Mouse (Mus musculus) gastrocnemius, adult 2 months (tissue): ENCODE measurements around the gene Cdk19. TPM values are rescaled to one million over a fixed set of nuclear protein-coding genes. Genes with fewer than 3 reads are reported as not detected.

ENCODE experiments used
- DNase-seq: peaks from one replicate; pipeline ENCODE4 v3.0.0; 2022
- H3K27ac ChIP-seq: fragments of 200-600 bp; 2 replicates; pipeline ENCODE4 v1.8.1; 2022; ENCODE audit warnings: mild to moderate bottlenecking
- H3K4me3 ChIP-seq: fragments of 200-600 bp; 2 replicates; pipeline ENCODE4 v1.8.1; 2022; ENCODE audit warnings: mild to moderate bottlenecking, moderate library complexity
- CTCF ChIP-seq: fragments of 200-600 bp; IDR thresholded peaks from 2 replicates; pipeline ENCODE4 v1.8.1; 2022; ENCODE audit warnings: antibody characterized with exemption, mild to moderate bottlenecking, moderate library complexity
- intact Hi-C: fragments of 180-260 bp; cut with DNase I; formaldehyde crosslinking; loops from one replicate; pipeline ENCODE4 v1.15.1; 2025
- total RNA-seq, 2 experiments: library from RNA; stranded (reverse); gene quantifications; 2 replicates each; pipeline ENCODE4 v1.2.3; 2021

Gene Cdk19
- total RNA-seq, 2 experiments from 2014 or later: 5.9 to 32.3 TPM

DNA sequence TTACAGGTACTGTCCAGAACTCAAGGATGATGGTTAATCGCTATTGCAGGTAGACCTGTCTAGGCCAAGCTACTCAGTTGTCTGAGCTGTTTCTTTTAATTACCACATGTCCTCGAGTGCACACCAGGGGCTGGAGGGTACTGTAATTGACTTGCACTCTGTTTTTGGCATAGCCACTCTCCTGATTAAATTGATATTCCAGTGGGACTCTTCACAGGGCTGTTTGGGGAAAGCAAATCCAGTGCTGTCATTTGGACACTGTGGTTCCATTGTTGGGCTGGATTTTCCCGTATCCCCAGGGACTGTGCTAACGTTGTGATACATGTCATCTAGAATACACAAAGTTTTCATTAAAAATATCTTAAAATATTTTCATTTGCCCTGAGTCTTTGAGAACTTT is 11.8 kb downstream of the Cdk19 start:
- no peak for TF ChIP-seq CTCF
- Histone ChIP-seq H3K4me3 (peak overlapping the region; percentile 76), H3K27ac (peak overlapping the region; percentile 6; the same call in 1 of the 2 replicates)
- intact Hi-C loops: no loop called here
- DNase-seq: no peak

DNA sequence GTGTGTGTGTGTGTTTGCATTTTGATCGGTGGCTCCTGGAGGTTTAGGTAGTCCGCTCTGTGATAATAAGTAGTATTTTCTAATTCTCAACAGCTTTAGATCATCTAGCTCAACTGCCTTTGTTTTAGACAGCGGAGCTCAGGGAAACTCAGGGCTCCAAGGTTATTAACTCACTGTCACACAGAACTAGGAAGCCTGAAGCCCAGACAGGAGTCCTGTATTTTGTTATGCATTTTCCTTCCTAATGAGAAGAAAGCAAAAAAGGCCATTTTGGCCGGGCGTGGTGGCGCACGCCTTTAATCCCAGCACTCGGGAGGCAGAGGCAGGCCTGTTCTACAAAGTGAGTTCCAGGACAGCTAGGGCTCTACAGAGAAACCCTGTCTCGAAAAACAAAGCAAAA is 14.7 kb downstream of the Cdk19 start:
- no peak for TF ChIP-seq CTCF
- no peak overlapping the region for H3K4me3 ChIP-seq
- intact Hi-C loops: no loop called here
- no peak for DNase-seq
- no peak overlapping the region; the same call in 1 of the 2 replicates for H3K27ac ChIP-seq

DNA sequence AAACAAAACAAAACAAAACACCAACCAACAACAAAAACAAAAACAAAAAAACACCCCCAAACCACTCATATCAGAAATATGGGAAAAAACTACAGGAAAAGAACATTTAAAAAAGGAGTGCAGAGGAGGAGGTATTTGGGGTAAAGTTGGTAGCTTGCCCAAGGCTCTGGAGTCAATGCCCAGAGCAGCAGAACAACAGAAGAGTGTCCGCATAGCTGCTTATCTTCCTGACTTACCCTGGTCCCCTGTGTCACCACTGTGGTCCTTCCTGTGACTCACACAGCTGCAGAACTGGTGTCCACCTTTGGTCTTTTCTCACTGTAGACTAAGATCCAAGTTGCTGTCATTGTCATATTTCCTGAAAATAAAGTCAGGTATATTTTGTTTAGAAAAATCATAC is 15.2 kb downstream of the Cdk19 start:
- no peak overlapping the region for H3K4me3 ChIP-seq
- intact Hi-C loops: no loop called here
- H3K27ac ChIP-seq: no peak overlapping the region
- no peak for TF ChIP-seq CTCF
- DNase-seq: no peak

DNA sequence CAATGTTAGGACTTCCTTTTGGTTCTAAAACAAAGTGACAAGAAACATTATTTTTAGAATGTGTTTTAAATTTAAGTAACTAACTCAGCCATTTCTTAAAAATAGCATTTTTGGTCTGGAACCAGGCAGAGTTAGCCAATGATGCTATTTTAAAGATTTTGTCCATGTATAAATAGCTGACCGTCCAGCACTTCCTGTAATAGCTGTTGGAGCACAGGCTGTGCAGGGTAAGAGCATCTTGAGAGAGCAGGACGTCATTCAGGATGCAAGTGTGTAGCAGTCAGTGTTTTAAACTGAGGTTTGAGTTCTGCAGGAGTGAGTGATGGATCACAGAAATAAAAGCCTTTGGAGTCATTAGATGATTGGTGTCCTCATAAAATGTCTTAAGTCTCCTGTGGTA is 18.8 kb downstream of the Cdk19 start:
- peak overlapping the region; percentile 46 for H3K27ac ChIP-seq
- no peak for DNase-seq
- H3K4me3 ChIP-seq: no peak overlapping the region
- intact Hi-C loops: no loop called here
- TF ChIP-seq CTCF: no peak

DNA sequence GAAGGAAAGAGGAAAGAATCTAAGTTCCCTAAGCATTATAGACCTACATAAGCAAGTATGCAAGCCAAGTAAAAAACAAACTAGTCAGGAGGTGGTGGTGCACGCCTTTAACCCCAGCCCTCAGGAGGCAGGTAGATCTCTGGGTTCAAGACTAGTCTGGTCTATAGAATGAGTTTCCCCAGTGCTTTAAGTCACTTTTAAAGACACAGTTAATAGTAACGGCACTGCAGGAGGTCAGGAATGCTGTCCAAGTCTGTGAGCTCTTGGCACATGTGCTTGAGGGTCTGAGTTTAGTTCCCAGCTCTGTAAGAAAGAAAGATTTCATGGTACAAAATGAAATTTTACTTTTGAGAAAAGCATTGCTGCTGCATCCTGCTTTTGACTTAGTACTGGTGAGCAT is 19.8 kb downstream of the Cdk19 start:
- Histone ChIP-seq H3K4me3 (no peak overlapping the region), H3K27ac (no peak overlapping the region)
- DNase-seq: no peak
- intact Hi-C loops: no loop called here
- no peak for TF ChIP-seq CTCF

DNA sequence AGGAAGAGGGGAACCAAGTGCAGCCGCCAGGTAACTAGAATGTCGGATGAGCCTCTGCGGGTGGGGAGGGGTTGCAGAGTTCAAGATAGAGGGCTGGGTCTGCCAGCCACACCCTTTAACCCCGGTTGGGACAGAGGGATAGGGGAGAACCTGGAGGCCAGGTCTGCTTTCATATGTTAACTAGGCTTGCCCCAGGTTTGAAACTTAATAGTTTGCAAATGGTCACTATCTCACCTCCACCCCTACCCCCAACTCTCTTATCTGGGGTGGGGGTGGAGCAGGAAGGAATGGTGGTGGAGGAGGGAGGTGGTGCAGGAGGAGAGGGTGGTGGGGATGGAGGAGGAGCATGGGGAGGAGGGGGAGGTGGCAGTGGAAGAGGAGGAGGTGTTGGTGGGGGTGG is 23.6 kb downstream of the Cdk19 start:
- intact Hi-C loops: no loop called here
- no peak overlapping the region for H3K4me3 ChIP-seq
- DNase-seq: no peak
- TF ChIP-seq CTCF: no peak
- H3K27ac ChIP-seq: no peak overlapping the region

DNA sequence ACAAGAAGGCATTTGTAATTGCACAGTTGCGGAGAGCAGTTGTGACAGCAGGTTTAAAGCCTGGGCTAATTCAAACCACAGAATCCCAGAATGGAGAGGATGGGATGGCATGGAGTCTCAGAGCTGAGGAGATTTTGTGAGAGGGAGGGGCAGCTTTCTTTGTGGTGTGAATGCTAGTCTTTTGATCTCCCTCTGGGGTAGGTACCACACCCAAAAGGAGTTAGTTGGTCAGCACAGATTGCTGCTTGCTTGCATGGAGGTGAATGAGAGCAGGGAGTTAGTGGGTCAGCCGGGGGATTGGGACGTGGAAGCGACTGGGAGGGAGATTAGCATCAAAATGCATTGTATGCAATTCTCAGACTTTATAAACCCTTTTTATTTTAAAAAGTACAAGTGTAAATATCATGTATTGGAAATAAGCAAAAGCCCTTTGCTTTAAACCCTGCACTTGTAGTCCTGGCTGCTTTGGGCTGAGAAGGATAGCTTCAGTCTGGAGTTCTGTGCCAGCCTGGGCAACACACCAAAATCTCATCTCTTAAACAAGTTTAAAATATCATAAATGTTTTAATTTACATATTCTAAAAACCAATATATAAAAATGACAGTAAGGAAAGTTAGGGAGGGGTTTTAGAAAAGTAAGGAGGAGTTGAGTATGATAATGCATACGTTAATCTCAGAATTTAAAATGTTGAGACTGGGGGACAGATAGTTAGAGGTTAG is 25.4 kb downstream of the Cdk19 start:
- intact Hi-C loops: no loop called here
- TF ChIP-seq CTCF: no peak
- no peak for DNase-seq
- Histone ChIP-seq H3K4me3 (no peak overlapping the region), H3K27ac (no peak overlapping the region)

DNA sequence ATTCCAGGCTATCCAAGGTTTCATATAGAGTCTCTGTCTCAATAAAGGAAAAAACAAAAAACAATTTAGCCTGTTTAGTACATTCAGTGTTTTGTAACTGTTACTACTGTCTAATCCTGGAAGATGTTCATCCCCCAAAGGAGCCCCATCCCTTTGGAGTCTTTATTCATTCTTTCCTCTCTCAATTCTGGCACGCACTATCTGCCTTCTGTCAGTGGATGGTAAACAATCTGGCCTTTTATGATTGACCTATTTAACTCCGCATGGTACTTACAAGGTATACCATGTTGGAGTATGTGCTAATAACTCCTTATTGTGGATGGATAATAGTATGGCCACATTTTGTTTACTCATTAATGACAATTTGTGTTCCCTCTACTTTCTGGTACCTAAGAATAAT is 26.6 kb downstream of the Cdk19 start:
- intact Hi-C loops: no loop called here
- Histone ChIP-seq H3K27ac (no peak overlapping the region), H3K4me3 (no peak overlapping the region)
- no peak for DNase-seq
- TF ChIP-seq CTCF: no peak

DNA sequence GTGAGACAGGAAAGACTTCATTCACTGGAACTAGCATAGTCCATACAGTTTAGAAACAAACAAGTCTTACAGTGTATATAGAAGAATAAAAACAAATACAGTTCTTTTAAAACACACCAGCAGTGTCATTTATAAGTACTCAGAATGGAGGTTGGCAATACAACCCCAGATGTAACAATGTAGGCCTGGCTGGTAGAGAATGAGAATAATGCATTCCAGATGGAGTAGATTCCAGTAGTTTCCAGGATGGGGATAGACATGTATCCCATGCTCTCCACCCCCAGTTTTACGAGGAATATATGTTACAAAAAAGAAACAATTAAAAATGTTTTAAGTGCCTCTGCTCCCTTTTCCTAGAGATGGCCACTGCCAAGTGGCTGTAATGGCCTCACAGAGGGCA is 29.2 kb downstream of the Cdk19 start:
- no peak for TF ChIP-seq CTCF
- no peak for DNase-seq
- intact Hi-C loops: no loop called here
- H3K4me3 ChIP-seq: no peak overlapping the region
- no peak overlapping the region for H3K27ac ChIP-seq

DNA sequence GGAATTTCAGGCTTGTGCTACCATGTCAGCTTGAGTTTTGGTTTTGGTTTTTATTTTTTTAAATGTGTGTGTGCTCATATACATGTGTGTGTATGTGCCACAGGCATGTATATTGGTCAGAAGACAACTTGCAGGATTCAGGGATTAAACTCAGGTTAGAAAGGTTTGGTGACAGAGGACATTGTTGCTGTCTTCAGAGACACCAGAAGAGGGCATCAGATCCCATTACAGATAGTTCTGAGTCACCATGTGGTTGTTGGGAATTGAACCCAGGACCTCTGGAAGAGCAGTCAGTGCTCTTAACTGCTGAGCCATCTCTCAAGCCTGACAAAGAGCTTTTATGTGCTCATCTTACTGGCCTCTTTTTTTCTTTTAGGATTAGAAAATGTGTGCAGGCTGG is 30.8 kb downstream of the Cdk19 start:
- no peak for DNase-seq
- H3K27ac ChIP-seq: no peak overlapping the region
- no peak overlapping the region for H3K4me3 ChIP-seq
- intact Hi-C loops: no loop called here
- peak; percentile 31 for TF ChIP-seq CTCF

DNA sequence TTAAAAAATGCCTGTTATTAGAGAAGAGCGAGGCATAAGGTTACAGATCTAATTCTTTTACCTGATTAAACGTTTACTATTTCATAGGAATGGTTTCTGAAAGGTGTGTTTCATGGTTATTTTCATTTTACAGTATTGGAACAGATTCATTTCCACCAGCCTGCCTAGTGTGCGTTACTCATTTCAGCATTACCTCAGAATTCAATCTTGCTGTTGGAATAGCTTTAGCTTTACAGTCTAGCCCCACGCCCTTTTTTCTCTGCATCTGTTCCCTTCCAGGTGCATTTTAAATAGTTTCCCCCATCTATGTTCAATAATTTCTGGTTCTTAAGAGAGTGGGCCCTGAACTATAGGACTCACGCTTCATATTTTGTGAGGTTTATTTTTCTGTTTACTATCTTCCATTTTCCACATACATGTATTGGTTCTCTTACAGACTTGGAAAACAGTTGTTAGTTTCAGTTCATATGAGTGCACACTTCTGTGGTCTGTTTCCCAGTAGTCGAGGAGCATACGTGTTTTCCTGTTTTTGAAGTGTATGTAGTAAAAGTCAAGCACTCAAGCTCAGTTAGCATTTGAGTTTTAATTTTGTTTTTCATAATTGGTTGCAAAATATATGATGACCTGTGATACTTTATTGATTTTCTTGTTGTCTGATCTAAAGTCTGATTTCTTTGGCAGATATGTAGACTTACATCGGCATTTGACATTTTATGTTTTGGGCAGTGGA is 32.0 kb downstream of the Cdk19 start:
- H3K27ac ChIP-seq: peak overlapping the region; percentile 61
- intact Hi-C loops: no loop called here
- no peak for DNase-seq
- no peak for TF ChIP-seq CTCF
- H3K4me3 ChIP-seq: no peak overlapping the region

DNA sequence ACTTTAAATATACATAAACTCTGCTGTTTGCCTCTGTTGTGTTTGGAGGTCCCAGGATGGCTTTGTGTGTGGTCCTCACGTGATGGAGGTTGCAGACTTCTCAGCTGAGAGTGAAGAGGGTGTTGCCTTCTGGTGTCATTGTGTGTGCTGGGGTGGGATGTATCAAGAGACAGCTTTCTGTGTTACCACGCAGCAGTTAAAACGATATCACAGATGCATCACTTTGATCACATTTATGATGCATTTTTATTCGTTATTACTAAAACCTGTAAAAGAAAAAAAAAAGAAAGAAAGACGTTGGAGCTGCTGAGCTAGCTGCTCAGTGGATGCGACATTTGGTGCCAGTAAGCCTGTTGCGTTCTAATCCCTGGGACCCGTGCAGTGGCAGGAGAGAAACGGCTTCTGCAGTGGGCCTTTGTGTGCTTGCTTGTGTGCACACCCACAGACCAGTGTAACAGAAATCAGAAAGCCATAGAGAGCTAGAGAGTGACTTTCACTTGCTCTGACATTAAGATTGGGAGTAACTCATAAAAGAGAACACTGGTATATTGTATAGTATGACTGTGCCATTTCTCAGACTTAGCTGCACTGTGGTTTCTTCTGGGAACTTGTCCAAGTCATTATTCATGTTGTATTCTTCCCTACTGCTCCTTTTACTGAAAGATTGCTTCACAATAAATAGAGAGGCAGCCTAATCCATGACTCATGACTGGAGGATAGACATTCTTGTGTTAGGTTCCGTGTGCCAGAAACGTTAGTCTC is 32.7 kb downstream of the Cdk19 start:
- intact Hi-C loops: no loop called here

DNA sequence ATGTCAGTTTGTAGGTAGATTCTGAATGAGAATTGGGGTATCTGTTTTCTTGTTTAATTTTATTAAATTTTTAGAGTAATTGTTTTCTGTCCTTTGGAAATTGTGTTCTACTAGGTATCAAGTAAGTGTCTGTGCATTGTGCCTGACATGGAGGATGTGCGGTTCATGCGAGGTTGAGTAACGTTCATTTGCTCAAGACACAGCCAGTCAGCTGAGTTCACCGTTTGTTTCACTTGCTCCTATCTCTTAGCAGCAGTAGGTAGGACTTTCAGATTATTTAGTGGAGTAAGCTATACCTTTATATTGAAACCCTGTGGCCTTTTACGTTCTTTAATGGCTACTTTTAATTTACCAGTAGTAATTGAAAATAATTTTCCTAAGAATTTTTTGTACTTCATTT is 34.4 kb downstream of the Cdk19 start:
- TF ChIP-seq CTCF: no peak
- Histone ChIP-seq H3K4me3 (no peak overlapping the region), H3K27ac (no peak overlapping the region)
- DNase-seq: no peak
- intact Hi-C loops: no loop called here

More for the DNA sequence above, 32.7 kb downstream of the Cdk19 start:
- H3K27ac ChIP-seq: peak overlapping the region; percentile 61
- DNase-seq: no peak
- H3K4me3 ChIP-seq: peak overlapping the region; percentile 31
- no peak for TF ChIP-seq CTCF
